Mouse (Mus musculus): Measurements from ENCODE around the gene Il27ra. TPM values are rescaled to one million over a fixed set of nuclear protein-coding genes. Genes with fewer than 3 reads are reported as not detected.

The Il27ra gene
- polyA plus RNA-seq, 1 experiment from 2014 or later = 0.33 TPM

GRCm38 (mm10) chr8:84039050-84039449, 3.3 kb downstream of the Il27ra start:
- WGBS = 9% methylated on average over 5 of the region's 5 CpGs

GRCm38 (mm10) chr8:84038015-84038414, 4.4 kb downstream of the Il27ra start:
- no peaks in the 10 kb centered on the region for H3K9me3 ChIP-seq (ENCODE audit: control insufficient read depth, low read length)
- 80% methylated on average over 5 of the region's 5 CpGs for WGBS
- ATAC-seq (ENCODE audit: low FRiP score, low TSS enrichment) = no peak
- peaks cover 26% of the 10 kb centered on the region for H3K27me3 ChIP-seq (ENCODE audit: control insufficient read depth, insufficient read depth, low read length)
- no peak overlapping the region for H3K9ac ChIP-seq (replicated peaks; ENCODE audit: low read length)
- no peak overlapping the region for H3K4me3 ChIP-seq (replicated peaks; ENCODE audit: low read depth, low read length)
- H3K4me1 ChIP-seq (ENCODE audit: control insufficient read depth, insufficient read depth, low read length) = no peaks in the 10 kb centered on the region
- no peak overlapping the region for H3K4me2 ChIP-seq (ENCODE audit: low read length)
- H3K27ac ChIP-seq (replicated peaks; ENCODE audit: low read depth, low read length) = no peak overlapping the region
- H3K36me3 ChIP-seq (ENCODE audit: control insufficient read depth, insufficient read depth, low read length) = no peaks in the 10 kb centered on the region
- no peak for DNase-seq

More at GRCm38 (mm10) chr8:84039050-84039449, 3.3 kb downstream of the Il27ra start:
- Histone ChIP-seq H3K4me2 (ENCODE audit: low read length) (no peak overlapping the region), H3K27me3 (ENCODE audit: control insufficient read depth, insufficient read depth, low read length) (peaks cover 36% of the 10 kb centered on the region), H3K9me3 (ENCODE audit: control insufficient read depth, low read length) (no peaks in the 10 kb centered on the region), H3K9ac (replicated peaks; ENCODE audit: low read length) (no peak overlapping the region), H3K27ac (replicated peaks; ENCODE audit: low read depth, low read length) (no peak overlapping the region), H3K4me3 (replicated peaks; ENCODE audit: low read depth, low read length) (no peak overlapping the region), H3K4me1 (ENCODE audit: control insufficient read depth, insufficient read depth, low read length) (no peaks in the 10 kb centered on the region), H3K36me3 (ENCODE audit: control insufficient read depth, insufficient read depth, low read length) (no peaks in the 10 kb centered on the region)
- 0 out of 2 replicates have a peak, but pooled peaks have one; percentile 37 for ATAC-seq (ENCODE audit: low FRiP score, low TSS enrichment)
- peak; percentile 92 for DNase-seq

DNA sequence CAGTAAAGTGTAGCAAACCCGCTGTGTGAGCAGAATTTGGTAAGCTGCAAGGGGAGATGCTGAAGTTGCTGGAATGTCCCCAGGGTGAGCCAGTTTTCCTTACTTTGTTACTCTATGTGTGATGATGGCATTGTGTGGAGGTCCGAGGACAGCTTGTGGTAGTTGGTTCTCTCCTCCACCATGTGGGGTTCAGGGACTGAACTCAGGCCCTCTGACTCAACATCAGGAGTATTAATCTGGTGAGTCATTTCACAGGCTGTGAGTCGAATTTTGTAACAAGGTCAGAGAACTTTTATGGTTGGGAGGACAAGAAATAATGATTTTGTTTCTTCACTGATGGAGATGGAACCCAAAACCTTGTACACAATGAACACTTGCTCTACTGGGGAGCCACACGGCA, 9.6 kb downstream of the Il27ra start:
- Histone ChIP-seq H3K4me3 (replicated peaks; ENCODE audit: low read depth, low read length) (no peak overlapping the region), H3K4me1 (ENCODE audit: control insufficient read depth, insufficient read depth, low read length) (no peaks in the 10 kb centered on the region), H3K27ac (replicated peaks; ENCODE audit: low read depth, low read length) (no peak overlapping the region), H3K4me2 (ENCODE audit: low read length) (no peak overlapping the region), H3K36me3 (ENCODE audit: control insufficient read depth, insufficient read depth, low read length) (no peaks in the 10 kb centered on the region), H3K27me3 (ENCODE audit: control insufficient read depth, insufficient read depth, low read length) (no peaks in the 10 kb centered on the region), H3K9me3 (ENCODE audit: control insufficient read depth, low read length) (no peaks in the 10 kb centered on the region), H3K9ac (replicated peaks; ENCODE audit: low read length) (no peak overlapping the region)
- DNase-seq = no peak
- ATAC-seq (ENCODE audit: low FRiP score, low TSS enrichment) = no peak
- WGBS = 80% methylated on average over 4 of the region's 4 CpGs

DNA sequence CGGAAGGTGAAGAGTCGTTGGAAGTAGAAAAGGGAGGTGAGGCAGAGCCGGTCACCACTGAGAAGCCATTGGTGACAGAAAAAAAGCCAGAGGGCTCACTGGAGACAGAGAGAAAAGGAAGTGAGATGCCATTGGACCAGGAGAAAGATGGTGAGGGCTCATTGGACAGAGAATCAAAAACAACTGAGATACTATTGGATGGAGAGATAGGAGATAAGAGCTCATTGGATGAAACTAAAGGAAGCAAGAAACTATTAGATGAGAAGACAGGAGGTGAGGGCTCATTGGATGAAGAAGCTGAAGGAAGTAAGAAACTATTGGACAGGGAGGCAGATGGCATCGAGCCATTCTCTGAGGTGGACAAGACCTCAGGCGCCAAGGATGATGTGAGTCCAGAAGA, 13.1 kb downstream of the Il27ra start:
- Histone ChIP-seq H3K36me3 (ENCODE audit: control insufficient read depth, insufficient read depth, low read length) (no peaks in the 10 kb centered on the region), H3K27me3 (ENCODE audit: control insufficient read depth, insufficient read depth, low read length) (peaks cover 11% of the 10 kb centered on the region; the same call in 1 of the 2 replicates), H3K4me1 (ENCODE audit: control insufficient read depth, insufficient read depth, low read length) (0 out of 2 replicates have a peak, but pooled peaks cover 4% of the 10 kb centered on the region), H3K9ac (replicated peaks; ENCODE audit: low read length) (no peak overlapping the region), H3K4me2 (ENCODE audit: low read length) (no peak overlapping the region), H3K9me3 (ENCODE audit: control insufficient read depth, low read length) (no peaks in the 10 kb centered on the region), H3K4me3 (replicated peaks; ENCODE audit: low read depth, low read length) (no peak overlapping the region), H3K27ac (replicated peaks; ENCODE audit: low read depth, low read length) (no peak overlapping the region)
- WGBS = 88% methylated on average over 5 of the region's 5 CpGs
- ATAC-seq (ENCODE audit: low FRiP score, low TSS enrichment) = no peak
- DNase-seq = no peak

- Histone ChIP-seq H3K9me3 (ENCODE audit: control insufficient read depth, low read length) (no peaks in the 10 kb centered on the region), H3K4me1 (ENCODE audit: control insufficient read depth, insufficient read depth, low read length) (0 out of 2 replicates have a peak, but pooled peaks cover 4% of the 10 kb centered on the region), H3K27me3 (ENCODE audit: control insufficient read depth, insufficient read depth, low read length) (peaks cover 11% of the 10 kb centered on the region; the same call in 1 of the 2 replicates), H3K27ac (replicated peaks; ENCODE audit: low read depth, low read length) (no peak overlapping the region), H3K4me2 (ENCODE audit: low read length) (no peak overlapping the region), H3K9ac (replicated peaks; ENCODE audit: low read length) (no peak overlapping the region), H3K36me3 (ENCODE audit: control insufficient read depth, insufficient read depth, low read length) (no peaks in the 10 kb centered on the region), H3K4me3 (replicated peaks; ENCODE audit: low read depth, low read length) (no peak overlapping the region)
- WGBS = 10% methylated on average over 10 of the region's 10 CpGs
- DNase-seq = no peak
- no peak for ATAC-seq (ENCODE audit: low FRiP score, low TSS enrichment)
Observed at GRCm38 (mm10) chr8:84027449-84027848, 14.9 kb downstream of the Il27ra start.

- H3K27me3 ChIP-seq (ENCODE audit: control insufficient read depth, insufficient read depth, low read length) = peaks cover 17% of the 10 kb centered on the region; the same call in 1 of the 2 replicates
- under 1% methylated on average over 41 of the region's 41 CpGs for WGBS
Observed at GRCm38 (mm10) chr8:84025863-84026262, 16.5 kb downstream of the Il27ra start.

DNA sequence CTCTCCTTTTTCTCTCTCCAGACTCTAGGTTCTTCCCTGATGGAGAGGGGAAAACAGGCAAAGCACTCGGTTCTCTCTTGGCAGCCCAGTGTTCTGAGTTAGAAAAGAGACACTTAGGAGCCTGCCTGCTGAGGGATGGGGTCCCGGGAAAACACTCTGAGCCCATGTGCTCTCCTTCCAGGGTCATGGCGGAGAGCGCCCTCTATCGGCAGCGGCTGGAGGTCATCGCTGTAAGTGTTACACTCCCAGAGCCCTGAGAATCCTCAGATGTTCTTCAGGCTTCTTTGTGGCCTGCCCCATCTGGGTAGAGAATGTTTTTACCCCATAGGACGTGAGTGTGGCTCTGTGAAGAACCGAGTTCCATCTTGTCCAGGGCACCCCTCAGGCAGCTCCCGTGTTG, 18.2 kb downstream of the Il27ra start:
- no peaks in the 10 kb centered on the region for H3K36me3 ChIP-seq (ENCODE audit: control insufficient read depth, insufficient read depth, low read length)
- H3K27ac ChIP-seq (replicated peaks; ENCODE audit: low read depth, low read length) = no peak overlapping the region
- peaks cover 18% of the 10 kb centered on the region; the same call in 1 of the 2 replicates for H3K27me3 ChIP-seq (ENCODE audit: control insufficient read depth, insufficient read depth, low read length)
- no peak overlapping the region for H3K4me2 ChIP-seq (ENCODE audit: low read length)
- H3K4me3 ChIP-seq (replicated peaks; ENCODE audit: low read depth, low read length) = no peak overlapping the region
- no peak overlapping the region for H3K9ac ChIP-seq (replicated peaks; ENCODE audit: low read length)
- no peak for ATAC-seq (ENCODE audit: low FRiP score, low TSS enrichment)
- DNase-seq = peak; percentile 54
- WGBS = 12% methylated on average over 10 of the region's 10 CpGs
- H3K4me1 ChIP-seq (ENCODE audit: control insufficient read depth, insufficient read depth, low read length) = 0 out of 2 replicates have a peak, but pooled peaks cover 7% of the 10 kb centered on the region
- H3K9me3 ChIP-seq (ENCODE audit: control insufficient read depth, low read length) = no peaks in the 10 kb centered on the region

More at GRCm38 (mm10) chr8:84025863-84026262, 16.5 kb downstream of the Il27ra start:
- ATAC-seq (ENCODE audit: low FRiP score, low TSS enrichment) (peak; percentile 83), DNase-seq (peak; percentile 80)
- Histone ChIP-seq H3K4me1 (ENCODE audit: control insufficient read depth, insufficient read depth, low read length) (0 out of 2 replicates have a peak, but pooled peaks cover 7% of the 10 kb centered on the region), H3K9me3 (ENCODE audit: control insufficient read depth, low read length) (no peaks in the 10 kb centered on the region), H3K4me2 (ENCODE audit: low read length) (peak overlapping the region; percentile 88), H3K4me3 (replicated peaks; ENCODE audit: low read depth, low read length) (peak overlapping the region; percentile 43), H3K27ac (replicated peaks; ENCODE audit: low read depth, low read length) (no peak overlapping the region), H3K9ac (replicated peaks; ENCODE audit: low read length) (peak overlapping the region; percentile 57), H3K36me3 (ENCODE audit: control insufficient read depth, insufficient read depth, low read length) (no peaks in the 10 kb centered on the region)

GRCm38 (mm10) chr8:84023631-84024030, 18.8 kb downstream of the Il27ra start:
- no peak overlapping the region for H3K4me3 ChIP-seq (replicated peaks; ENCODE audit: low read depth, low read length)
- 71% methylated on average over 1 of the region's 1 CpGs for WGBS
- ATAC-seq (ENCODE audit: low FRiP score, low TSS enrichment) = no peak
- H3K9ac ChIP-seq (replicated peaks; ENCODE audit: low read length) = no peak overlapping the region
- peaks cover 18% of the 10 kb centered on the region; the same call in 1 of the 2 replicates for H3K27me3 ChIP-seq (ENCODE audit: control insufficient read depth, insufficient read depth, low read length)
- H3K36me3 ChIP-seq (ENCODE audit: control insufficient read depth, insufficient read depth, low read length) = no peaks in the 10 kb centered on the region
- no peak for DNase-seq
- H3K9me3 ChIP-seq (ENCODE audit: control insufficient read depth, low read length) = no peaks in the 10 kb centered on the region
- H3K4me2 ChIP-seq (ENCODE audit: low read length) = no peak overlapping the region
- H3K27ac ChIP-seq (replicated peaks; ENCODE audit: low read depth, low read length) = no peak overlapping the region
- 0 out of 2 replicates have a peak, but pooled peaks cover 7% of the 10 kb centered on the region for H3K4me1 ChIP-seq (ENCODE audit: control insufficient read depth, insufficient read depth, low read length)

DNA sequence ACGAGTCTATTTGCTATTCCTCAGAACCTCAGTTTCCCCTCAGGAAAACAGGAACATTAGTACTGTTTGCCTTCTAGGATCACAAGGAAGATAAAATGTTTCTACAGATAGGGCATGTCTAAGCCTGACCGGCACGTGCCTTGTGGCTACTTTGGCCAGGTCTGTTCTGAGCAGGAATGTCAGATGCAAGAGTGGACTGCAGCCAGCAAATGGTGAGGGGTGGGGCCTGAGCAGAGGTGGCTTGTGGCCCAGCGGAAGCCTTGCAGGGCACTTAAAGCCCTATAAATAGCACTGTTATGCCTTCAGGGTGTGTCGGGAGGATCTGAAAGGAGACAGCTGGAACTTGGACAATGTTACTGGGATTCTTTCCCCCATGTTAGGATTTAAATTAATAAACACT, 19.3 kb downstream of the Il27ra start:
- H3K36me3 ChIP-seq (ENCODE audit: control insufficient read depth, insufficient read depth, low read length) = no peaks in the 10 kb centered on the region
- ATAC-seq (ENCODE audit: low FRiP score, low TSS enrichment) (no peak), DNase-seq (no peak)
- no peak overlapping the region for H3K4me2 ChIP-seq (ENCODE audit: low read length)
- peaks cover 18% of the 10 kb centered on the region; the same call in 1 of the 2 replicates for H3K27me3 ChIP-seq (ENCODE audit: control insufficient read depth, insufficient read depth, low read length)
- H3K27ac ChIP-seq (replicated peaks; ENCODE audit: low read depth, low read length) = no peak overlapping the region
- no peak overlapping the region for H3K9ac ChIP-seq (replicated peaks; ENCODE audit: low read length)
- H3K9me3 ChIP-seq (ENCODE audit: control insufficient read depth, low read length) = no peaks in the 10 kb centered on the region
- 61% methylated on average over 5 of the region's 5 CpGs for WGBS
- H3K4me1 ChIP-seq (ENCODE audit: control insufficient read depth, insufficient read depth, low read length) = 0 out of 2 replicates have a peak, but pooled peaks cover 7% of the 10 kb centered on the region
- no peak overlapping the region for H3K4me3 ChIP-seq (replicated peaks; ENCODE audit: low read depth, low read length)

Measured in midbrain, embryonic 14.5 days (tissue).